8 mouse cellular contexts compared by ENCODE assay signal in the genomic region with DNA sequence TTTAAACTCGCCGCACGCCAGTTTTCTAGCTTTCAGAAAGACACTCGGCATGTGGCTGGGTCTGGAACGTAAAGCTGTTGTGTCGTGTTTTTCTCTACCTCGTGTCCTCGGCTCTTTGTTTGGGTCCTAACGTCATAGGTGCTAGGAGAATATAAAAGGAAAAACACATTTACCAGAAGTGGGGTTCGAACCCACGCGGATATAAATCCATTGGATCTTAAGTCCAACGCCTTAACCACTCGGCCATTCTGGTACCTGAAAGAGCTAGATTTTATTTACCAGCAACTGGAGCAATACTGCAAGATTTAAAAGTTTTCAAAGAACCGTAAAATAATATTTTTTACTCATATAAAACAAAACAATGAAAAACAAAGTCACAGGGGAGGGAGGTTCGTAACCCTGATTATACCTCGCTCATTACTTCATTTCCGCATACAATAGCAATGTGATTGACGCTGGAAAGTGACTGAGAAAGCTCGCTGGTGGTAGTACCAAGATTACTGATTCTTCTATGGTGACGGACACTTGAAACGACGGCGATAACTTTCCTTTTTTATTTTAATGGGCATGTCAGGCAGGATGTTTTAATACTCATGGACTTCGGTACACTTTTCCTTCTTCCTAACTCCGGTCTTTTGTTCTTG. TPM values are rescaled to one million over a fixed set of nuclear protein-coding genes. Genes with fewer than 3 reads are reported as not detected.
DNase-seq lines count a peak whose midpoint lies in the region; ATAC-seq and TF ChIP-seq lines count a peak whose summit lies in the region.

No protein-coding gene starts in this region.

- no peak overlapping the region; the same call in 1 of the 2 replicates for H3K9ac ChIP-seq in ES-E14 (ENCODE audit: insufficient read depth, low read depth, low read length, poor library complexity, severe bottlenecking)
- peak overlapping the region; percentile 79 for H3K9ac ChIP-seq in forebrain, embryonic 15.5 days (replicated peaks)
- peak overlapping the region; percentile 68 for H3K9ac ChIP-seq in neural tube, embryonic 15.5 days (replicated peaks)

- intact Hi-C loops in heart, postnatal 36 days (cut with DNase I): loop anchor here (5.0 to 10.0 kb wide), 2 partner anchors 194 to 584 kb away; partner anchors contain the start of genes Gm4952 and Stx3

- peak overlapping the region; percentile 68 to 71 for H3K4me3 ChIP-seq in ES-E14 (ENCODE audit: insufficient read depth in 1 of 2, low read depth in 1 of 2, low read length in 2 of 2, poor library complexity in 1 of 2, severe bottlenecking in 1 of 2)
- H3K4me3 ChIP-seq in forebrain, embryonic 15.5 days: peak overlapping the region; percentile 68
- H3K4me3 ChIP-seq in lung, adult 2 months (replicated peaks; ENCODE audit: extremely low read depth, low read depth, low read length): peak overlapping the region; percentile 89
- H3K4me3 ChIP-seq in neural tube, embryonic 15.5 days (replicated peaks): peak overlapping the region; percentile 61

- H3K27me3 ChIP-seq in forebrain, embryonic 15.5 days: no peaks in the 10 kb centered on the region
- H3K27me3 ChIP-seq in neural tube, embryonic 15.5 days (replicated peaks): no peaks in the 10 kb centered on the region

- TF ChIP-seq CTCF in lung, adult 2 months (IDR thresholded peaks at IDR 0.05; ENCODE audit: insufficient read depth, low read length): no peak

- peak; percentile 95 for DNase-seq in ES-E14 (ENCODE audit: low read depth, low spot score)
- peak; percentile 76 for DNase-seq in cerebellum, adult 11-12 months
- peak; percentile 78 to 80 for DNase-seq in heart, postnatal 36 days
- peak; percentile 70 to 94 for DNase-seq in layer of hippocampus, adult 18-20 months (ENCODE audit: low spot score in 2 of 2)
- peak; percentile 61 for DNase-seq in lung, adult 2 months
- peak; percentile 66 for DNase-seq in testis, postnatal 14 days (ENCODE audit: low spot score)

- peaks cover 0 to 3% of the 10 kb centered on the region in 2 experiments; a peak in 1 of 4 replicates for H3K4me1 ChIP-seq in ES-E14 (ENCODE audit: control insufficient read depth in 2 of 2, insufficient read depth in 2 of 2, low read length in 2 of 2, poor library complexity in 1 of 2)
- peaks cover 23% of the 10 kb centered on the region for H3K4me1 ChIP-seq in forebrain, embryonic 15.5 days
- peaks cover 5% of the 10 kb centered on the region for H3K4me1 ChIP-seq in lung, adult 2 months (ENCODE audit: control insufficient read depth, insufficient read depth, low read length)
- peaks cover 26% of the 10 kb centered on the region for H3K4me1 ChIP-seq in neural tube, embryonic 15.5 days

- H3K36me3 ChIP-seq in ES-E14 (ENCODE audit: control insufficient read depth, insufficient read depth, low read length, poor library complexity, severe bottlenecking): no peaks in the 10 kb centered on the region
- no peaks in the 10 kb centered on the region for H3K36me3 ChIP-seq in forebrain, embryonic 15.5 days
- no peaks in the 10 kb centered on the region for H3K36me3 ChIP-seq in neural tube, embryonic 15.5 days

- H3K9me3 ChIP-seq in ES-E14 (ENCODE audit: control insufficient read depth, insufficient read depth, low read depth, low read length): no peaks in the 10 kb centered on the region
- H3K9me3 ChIP-seq in forebrain, embryonic 15.5 days: no peaks in the 10 kb centered on the region
- H3K9me3 ChIP-seq in neural tube, embryonic 15.5 days (replicated peaks): no peaks in the 10 kb centered on the region

- in situ Hi-C loops in ES-E14 (cut with MboI; ENCODE audit: low sequenced_read_pairs in 2 of 2, unreplicated experiment in 2 of 2): loop anchor here in 1 of 2 experiments (25.0 kb wide), 1 partner anchor 776 kb away; the partner anchor contains the start of genes Lpxn and Zfp91

- TF ChIP-seq POLR2A in lung, adult 2 months (IDR thresholded peaks at IDR 0.05; ENCODE audit: borderline replicate concordance, extremely low read depth, low read depth, low read length): no peak

- peak overlapping the region; percentile 62 for H3K4me2 ChIP-seq in forebrain, embryonic 15.5 days (replicated peaks)
- H3K4me2 ChIP-seq in neural tube, embryonic 15.5 days: peak overlapping the region; percentile 76

- ATAC-seq in forebrain, embryonic 15.5 days (replicated peaks): peak; percentile 53
- peak; percentile 78 for ATAC-seq in neural tube, embryonic 15.5 days (ENCODE audit: low FRiP score)

- under 1% methylated on average over 26 of the region's 26 CpGs for WGBS in forebrain, embryonic 15.5 days
- WGBS in lung, adult 2 months: under 1% methylated on average over 26 of the region's 26 CpGs
- WGBS in neural tube, embryonic 15.5 days: under 1% methylated on average over 26 of the region's 26 CpGs

- no peak overlapping the region for H3K27ac ChIP-seq in ES-E14 (ENCODE audit: insufficient read depth, low read depth, low read length, poor library complexity, severe bottlenecking)
- H3K27ac ChIP-seq in forebrain, embryonic 15.5 days (replicated peaks): peak overlapping the region; percentile 95
- H3K27ac ChIP-seq in neural tube, embryonic 15.5 days (replicated peaks): peak overlapping the region; percentile 90

TF ChIP-seq in ES-E14, 5 proteins besides CTCF, POLR2A, EP300 and RAD21:
- TF ChIP-seq CHD2 (IDR thresholded peaks at IDR 0.05; ENCODE audit: low read depth, low read length) (no peak), HCFC1 (IDR thresholded peaks at IDR 0.05; ENCODE audit: borderline replicate concordance, insufficient read depth, low read length) (no peak; the same call in 1 of the 2 replicates), MAFK (IDR thresholded peaks at IDR 0.05; ENCODE audit: insufficient read depth, low read depth, low read length) (peak; percentile 90), ZNF384 (IDR thresholded peaks at IDR 0.05; ENCODE audit: low read depth, low read length) (0 out of 2 replicates have a peak, but pooled peaks have one; percentile 3)

RNA-seq across cellular contexts. Expression of gene Olfr1423, which starts 30.1 kb away (rescaled TPM):
- 0.11 and 0.27 TPM in 2 replicates for total RNA-seq in ES-E14 (2012; rRNA removed)
- not detected in 2 replicates for polyA plus RNA-seq in forebrain, embryonic 15.5 days (2015; fragmentation: Nextera tagmentation; extraction: Ambion mirVana)
- total RNA-seq in heart, postnatal 36 days (2021): not detected
- not detected for total RNA-seq in layer of hippocampus, adult 18-20 months (2021)
- polyA plus RNA-seq in lung, adult 2 months (2012; rRNA removed): not detected in 2 replicates
- polyA plus RNA-seq in neural tube, embryonic 15.5 days (2015; fragmentation: Nextera tagmentation; extraction: Ambion mirVana): not detected in 2 replicates

RNA-seq across cellular contexts. Expression of gene Osbp, which starts 45.3 kb away (rescaled TPM):
- total RNA-seq in ES-E14 (2012; rRNA removed): 15.8 and 18.5 TPM in 2 replicates
- 4.3 and 4.9 TPM in 2 replicates for polyA plus RNA-seq in forebrain, embryonic 15.5 days (2015; fragmentation: Nextera tagmentation; extraction: Ambion mirVana)
- 100 to 1,000 TPM; 102 to 106 TPM for total RNA-seq in heart, postnatal 36 days (2021)
- 10 to 100 TPM; 51.3 to 52.5 TPM for total RNA-seq in layer of hippocampus, adult 18-20 months (2021)
- 14.0 and 23.4 TPM in 2 replicates for polyA plus RNA-seq in lung, adult 2 months (2012; rRNA removed)
- 3.4 and 3.8 TPM in 2 replicates for polyA plus RNA-seq in neural tube, embryonic 15.5 days (2015; fragmentation: Nextera tagmentation; extraction: Ambion mirVana)

RNA-seq across cellular contexts. Expression of gene Olfr1424, which starts 51.4 kb away (rescaled TPM):
- not detected in 2 replicates for total RNA-seq in ES-E14 (2012; rRNA removed)
- polyA plus RNA-seq in forebrain, embryonic 15.5 days (2015; fragmentation: Nextera tagmentation; extraction: Ambion mirVana): not detected in 2 replicates
- total RNA-seq in heart, postnatal 36 days (2021): not detected
- not detected for total RNA-seq in layer of hippocampus, adult 18-20 months (2021)
- polyA plus RNA-seq in lung, adult 2 months (2012; rRNA removed): not detected in 2 replicates
- not detected in 2 replicates for polyA plus RNA-seq in neural tube, embryonic 15.5 days (2015; fragmentation: Nextera tagmentation; extraction: Ambion mirVana)
